Mouse (Mus musculus): ENCODE data around the gene Dld.

- no peak for TF ChIP-seq CTCF (IDR thresholded peaks at IDR 0.05; ENCODE audit: borderline replicate concordance, insufficient read depth, low read length)
- no peak for TF ChIP-seq POLR2A (IDR thresholded peaks at IDR 0.05; ENCODE audit: low read depth, low read length)
Measured at GRCm38 (mm10) chr12:31376326-31376950, 25.2 kb upstream of the Dld start.

Measured in embryonic fibroblast, embryonic 13.5 days (primary cell).